Mouse (Mus musculus) layer of hippocampus, postnatal 10 days (tissue): ENCODE data around the gene Rbck1. TPM values are rescaled to one million over a fixed set of nuclear protein-coding genes. Genes with fewer than 3 reads are reported as not detected.

Experiments
- DNase-seq, 2 experiments: peaks; one replicate each; pipeline ENCODE4 v3.0.0; 2021; ENCODE audit warnings: low spot score in 2 of 2
- total RNA-seq, 2 experiments: library from RNA; stranded (reverse); gene quantifications; 2 replicates each; pipeline ENCODE4 v1.2.3; 2021

Gene Rbck1
- total RNA-seq, 2 experiments from 2014 or later = 101 to 102 TPM

- no peak for DNase-seq
Observed at GRCm38 (mm10) chr2:152344909-152345308, 12.5 kb upstream of the Rbck1 start.

GRCm38 (mm10) chr2:152344361-152344760 lies 11.9 kb upstream of the Rbck1 start:
- no peak for DNase-seq

GRCm38 (mm10) chr2:152343329-152344213 lies 11.1 kb upstream of the Rbck1 start, which contains the start of gene Trib3:
TSS of gene Trib3 (minus strand) at chr2:152344032.
- DNase-seq = peak; percentile 76 to 83

- no peak for DNase-seq
Observed at GRCm38 (mm10) chr2:152339631-152340179, 7.3 kb upstream of the Rbck1 start.

GRCm38 (mm10) chr2:152338319-152338718 lies 5.9 kb upstream of the Rbck1 start:
- DNase-seq = no peak

- DNase-seq = no peak
Observed at GRCm38 (mm10) chr2:152337591-152338212, 5.2 kb upstream of the Rbck1 start.

GRCm38 (mm10) chr2:152336856-152337255 lies 4.4 kb upstream of the Rbck1 start:
- no peak for DNase-seq

GRCm38 (mm10) chr2:152335289-152335820 lies 2.9 kb upstream of the Rbck1 start:
- no peak for DNase-seq

GRCm38 (mm10) chr2:152333345-152334006 lies 1.0 kb upstream of the Rbck1 start:
- DNase-seq = no peak

GRCm38 (mm10) chr2:152330858-152331423 lies 1.5 kb downstream of the Rbck1 start:
- DNase-seq = no peak

- DNase-seq = no peak
Observed at GRCm38 (mm10) chr2:152327980-152328379, 4.5 kb downstream of the Rbck1 start.

GRCm38 (mm10) chr2:152326654-152327053 lies 5.8 kb downstream of the Rbck1 start:
- DNase-seq = no peak

- no peak for DNase-seq
Observed at GRCm38 (mm10) chr2:152326157-152326556, 6.3 kb downstream of the Rbck1 start.

GRCm38 (mm10) chr2:152324842-152325241 lies 7.6 kb downstream of the Rbck1 start:
- no peak for DNase-seq

GRCm38 (mm10) chr2:152323971-152324370 lies 8.5 kb downstream of the Rbck1 start:
- no peak for DNase-seq

- DNase-seq = no peak
Observed at GRCm38 (mm10) chr2:152322198-152322597, 10.3 kb downstream of the Rbck1 start.

GRCm38 (mm10) chr2:152321558-152321957 lies 10.9 kb downstream of the Rbck1 start:
- DNase-seq = no peak

- no peak for DNase-seq
Observed at GRCm38 (mm10) chr2:152317054-152317453, 15.4 kb downstream of the Rbck1 start.

GRCm38 (mm10) chr2:152313926-152314325 lies 18.5 kb downstream of the Rbck1 start:
- no peak for DNase-seq

GRCm38 (mm10) chr2:152312996-152313395 lies 19.5 kb downstream of the Rbck1 start:
- DNase-seq = no peak

- no peak for DNase-seq
Observed at GRCm38 (mm10) chr2:152307186-152307585, 25.3 kb downstream of the Rbck1 start.
